Mouse (Mus musculus): ENCODE data around the gene Ddx19b.
"Not testable (repeated sequence)": the region's sequence is repeated elsewhere in the genome, so short reads cannot be mapped to it uniquely, and the experiment has no call there.

The Ddx19b gene

GRCm38 (mm10) chr8:111031572-111031971 lies at the start of gene Ddx19b:
TSS of gene Ddx19b (minus strand) at chr8:111031751.
- no peak for DNase-seq

- no peak for DNase-seq
Observed at GRCm38 (mm10) chr8:111079861-111080271, 48.3 kb upstream of the Ddx19b start.

GRCm38 (mm10) chr8:111079461-111079860 lies 47.9 kb upstream of the Ddx19b start:
- DNase-seq, result no peak

GRCm38 (mm10) chr8:111075926-111076325 lies 44.4 kb upstream of the Ddx19b start:
- no peak for DNase-seq

- not testable (repeated sequence) for DNase-seq
Observed at GRCm38 (mm10) chr8:111068660-111069059, 37.1 kb upstream of the Ddx19b start.

- DNase-seq, result no peak
Observed at GRCm38 (mm10) chr8:111067439-111067838, 35.9 kb upstream of the Ddx19b start.

GRCm38 (mm10) chr8:111066308-111066707 lies 34.8 kb upstream of the Ddx19b start:
- DNase-seq, result no peak

GRCm38 (mm10) chr8:111062893-111063292 lies 31.3 kb upstream of the Ddx19b start:
- DNase-seq, result no peak

GRCm38 (mm10) chr8:111062072-111062757 lies 30.7 kb upstream of the Ddx19b start:
- DNase-seq, result peak; percentile 84 to 86

GRCm38 (mm10) chr8:111061688-111062071 lies 30.1 kb upstream of the Ddx19b start:
- no peak for DNase-seq

- DNase-seq, result no peak
Observed at GRCm38 (mm10) chr8:111058946-111059572, 27.5 kb upstream of the Ddx19b start.

GRCm38 (mm10) chr8:111056691-111057293 lies 25.2 kb upstream of the Ddx19b start:
- peak; percentile 22 to 36 for DNase-seq

- peak; percentile 90 to 92 for DNase-seq
Observed at GRCm38 (mm10) chr8:111056158-111056663, 24.7 kb upstream of the Ddx19b start, which contains the start of gene Exosc6. TSS of gene Exosc6 (plus strand) at chr8:111056339.

- no peak for DNase-seq
Observed at GRCm38 (mm10) chr8:111055661-111056060, 24.1 kb upstream of the Ddx19b start.

GRCm38 (mm10) chr8:111055031-111055634 lies 23.6 kb upstream of the Ddx19b start:
- DNase-seq, result no peak

GRCm38 (mm10) chr8:111053827-111054518 lies 22.4 kb upstream of the Ddx19b start:
- no peak for DNase-seq

GRCm38 (mm10) chr8:111049106-111049505 lies 17.6 kb upstream of the Ddx19b start:
- DNase-seq, result no peak

- DNase-seq, result no peak
Observed at GRCm38 (mm10) chr8:111048694-111049093, 17.1 kb upstream of the Ddx19b start.

- no peak for DNase-seq
Observed at GRCm38 (mm10) chr8:111044003-111044734, 12.6 kb upstream of the Ddx19b start.

GRCm38 (mm10) chr8:111042546-111042945 lies 11.0 kb upstream of the Ddx19b start:
- DNase-seq, result no peak

GRCm38 (mm10) chr8:111036591-111036990 lies 5.0 kb upstream of the Ddx19b start:
- DNase-seq, result no peak

- DNase-seq, result peak in 1 of 2 experiments; percentile 10
Observed at GRCm38 (mm10) chr8:111034276-111034675, 2.7 kb upstream of the Ddx19b start.
